Mouse (Mus musculus): ENCODE data around the gene Gm15091.
"Not testable (repeated sequence)": the region's sequence is repeated elsewhere in the genome, so short reads cannot be mapped to it uniquely, and the experiment has no call there.

The Gm15091 gene

GRCm38 (mm10) chrX:149941355-149941754 is at the start of gene Gm15091:
Gene Gm15091 (plus strand): TSS chrX:149941655.
- not testable (repeated sequence) for DNase-seq (ENCODE audit: low read depth, low spot score)
